30 mouse cellular contexts compared by ENCODE assay signal in the genomic region with DNA sequence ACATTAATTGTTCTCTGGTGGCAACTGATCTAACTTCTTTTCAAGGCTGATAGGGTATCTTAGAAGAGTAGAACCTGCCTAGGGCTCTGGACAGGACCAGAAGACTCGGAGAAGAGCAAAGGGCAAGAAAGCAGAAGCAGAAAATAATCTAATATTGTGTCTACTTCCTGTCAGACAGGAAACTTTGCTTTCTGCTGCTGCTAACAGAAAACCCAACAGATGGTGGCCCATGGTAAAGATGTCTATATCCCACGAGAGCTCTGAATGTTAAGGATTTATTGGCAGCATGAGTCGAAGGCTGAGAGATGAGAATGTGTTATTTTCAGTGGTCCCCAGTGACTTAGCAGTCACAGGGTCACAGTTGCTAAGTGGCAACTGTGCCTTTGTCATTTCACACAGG. TPM values are rescaled to one million over a fixed set of nuclear protein-coding genes. Genes with fewer than 3 reads are reported as not detected.
DNase-seq lines count a peak whose midpoint lies in the region; ATAC-seq and TF ChIP-seq lines count a peak whose summit lies in the region.
"Had no signal": no experiment of that assay in that cellular context is flagged by ENCODE, and none has a peak within 500 bp of the region (broad histone marks: within the 10 kb centered on the region; RNA-seq: fewer than 3 reads in every experiment).

No protein-coding gene starts in this region.

- no peak overlapping the region for H3K4me2 ChIP-seq in midbrain, postnatal 0 days (ENCODE audit: low read depth, low read length, poor library complexity, severe bottlenecking)
- H3K4me2 ChIP-seq in midbrain, embryonic 14.5 days (ENCODE audit: low read length) = no peak overlapping the region
- H3K4me2 ChIP-seq in CH12.LX (ENCODE audit: insufficient read depth, low read depth, poor library complexity, severe bottlenecking) = no peak overlapping the region
- H3K4me2 ChIP-seq: heart, embryonic 12.5 days; intestine, embryonic 15.5 days; limb, embryonic 15.5 days; liver, embryonic 13.5 days; midbrain, embryonic 11.5 days; neural tube, embryonic 13.5 days had no signal

- dilution Hi-C loops in CH12.LX (cut with MboI; ENCODE audit: extremely low pct_ligation_motif_present, extremely low pct_unique_long_range_greater_than_20kb, low sequenced_read_pairs) = no loop called here

- H3K4me3 ChIP-seq in midbrain, postnatal 0 days (ENCODE audit: low read depth, low read length) = no peak overlapping the region
- H3K4me3 ChIP-seq in midbrain, embryonic 14.5 days (replicated peaks; ENCODE audit: low read depth, low read length) = no peak overlapping the region
- H3K4me3 ChIP-seq in CH12.LX (replicated peaks in 1 of 3; ENCODE audit: low read depth in 2 of 3, low read length in 2 of 3, poor library complexity in 1 of 3) = no peak overlapping the region
- H3K4me3 ChIP-seq: heart, embryonic 12.5 days; intestine, embryonic 15.5 days; limb, embryonic 10.5 days; limb, embryonic 15.5 days; liver, embryonic 13.5 days; neural tube, embryonic 13.5 days had no signal

- no peaks in the 10 kb centered on the region for H3K79me2 ChIP-seq in CH12.LX (replicated peaks; ENCODE audit: control insufficient read depth, extremely low read depth, insufficient read depth, poor library complexity, severe bottlenecking)

- no peak overlapping the region for H3K27ac ChIP-seq in midbrain, postnatal 0 days (ENCODE audit: low read depth, low read length)
- H3K27ac ChIP-seq in midbrain, embryonic 14.5 days (replicated peaks; ENCODE audit: low read depth, low read length) = no peak overlapping the region
- H3K27ac ChIP-seq in CH12.LX (ENCODE audit: insufficient read depth, low read depth) = no peak overlapping the region
- H3K27ac ChIP-seq: intestine, embryonic 15.5 days; limb, embryonic 10.5 days; limb, embryonic 15.5 days; liver, embryonic 13.5 days; neural tube, embryonic 13.5 days had no signal

- no peak for TF ChIP-seq RAD21 in CH12.LX (IDR thresholded peaks at IDR 0.05; ENCODE audit: low read depth, low read length)

- no peak for TF ChIP-seq EP300 in CH12.LX (IDR thresholded peaks at IDR 0.05; ENCODE audit: low read length)

- no peaks in the 10 kb centered on the region for H3K36me3 ChIP-seq in midbrain, postnatal 0 days (ENCODE audit: insufficient read depth, low read length)
- no peaks in the 10 kb centered on the region for H3K36me3 ChIP-seq in midbrain, embryonic 14.5 days (ENCODE audit: control insufficient read depth, insufficient read depth, low read length)
- H3K36me3 ChIP-seq in CH12.LX (replicated peaks in 1 of 2; ENCODE audit: control insufficient read depth in 1 of 2, insufficient read depth in 1 of 2, low read length in 1 of 2) = no peaks in the 10 kb centered on the region
- no peaks in the 10 kb centered on the region for H3K36me3 ChIP-seq in splenic B cell, adult 2 months (ENCODE audit: control insufficient read depth, insufficient read depth, low read length, poor library complexity, severe bottlenecking)
- H3K36me3 ChIP-seq: heart, embryonic 12.5 days; intestine, embryonic 15.5 days; limb, embryonic 10.5 days; limb, embryonic 15.5 days; liver, embryonic 13.5 days; neural tube, embryonic 13.5 days had no signal

- no peak for TF ChIP-seq POLR2A in CH12.LX (IDR thresholded peaks at IDR 0.05; ENCODE audit: low read depth, low read length)

- H3K27me3 ChIP-seq in midbrain, postnatal 0 days (ENCODE audit: insufficient read depth, low read length) = no peaks in the 10 kb centered on the region
- H3K27me3 ChIP-seq in midbrain, embryonic 14.5 days (ENCODE audit: control insufficient read depth, insufficient read depth, low read length) = no peaks in the 10 kb centered on the region
- H3K27me3 ChIP-seq in CH12.LX (replicated peaks) = no peaks in the 10 kb centered on the region
- no peaks in the 10 kb centered on the region for H3K27me3 ChIP-seq in splenic B cell, adult 2 months (ENCODE audit: control insufficient read depth, insufficient read depth, low read length, poor library complexity, severe bottlenecking)
- H3K27me3 ChIP-seq: heart, embryonic 12.5 days; intestine, embryonic 15.5 days; limb, embryonic 15.5 days; liver, embryonic 13.5 days; neural tube, embryonic 13.5 days had no signal

- DNase-seq in midbrain, postnatal 0 days (ENCODE audit: low spot score) = peak; percentile 12
- DNase-seq in midbrain, embryonic 14.5 days = no peak
- peak; percentile 3 for DNase-seq in CH12.LX (ENCODE audit: extremely low read depth)
- DNase-seq in splenic B cell, adult 2 months (ENCODE audit: low read depth, low spot score) = peak; percentile 13
- DNase-seq in cerebellum, adult 11 months = no peak
- DNase-seq in urinary bladder, postnatal 4 days (ENCODE audit: low spot score in 2 of 2) = no peak
- DNase-seq: adrenal gland, adult 2 months; cerebellum, adult 9-10 months; cerebellum, postnatal 36 days; gastrocnemius, postnatal 25 days; heart, adult 18-20 months; heart, postnatal 4 days; kidney, adult 2 months; kidney, postnatal 4 days; layer of hippocampus, postnatal 36 days; liver, embryonic 13.5 days; lung, adult 18-20 months; lung, postnatal 4 days; thymus, postnatal 14 days had no signal

- TF ChIP-seq CTCF in midbrain, postnatal 0 days (IDR thresholded peaks at IDR 0.05) = no peak
- no peak for TF ChIP-seq CTCF in CH12.LX (conservative IDR thresholded peaks at IDR 0.05 in 1 of 2, IDR thresholded peaks at IDR 0.05 in 1 of 2; ENCODE audit: low read depth in 2 of 2, low read length in 2 of 2)

- no peak overlapping the region for H3K9ac ChIP-seq in midbrain, postnatal 0 days (replicated peaks; ENCODE audit: low read length, poor library complexity, severe bottlenecking)
- no peak overlapping the region for H3K9ac ChIP-seq in midbrain, embryonic 14.5 days (replicated peaks; ENCODE audit: low read length)
- H3K9ac ChIP-seq in CH12.LX (ENCODE audit: insufficient read depth, low read depth) = no peak overlapping the region
- H3K9ac ChIP-seq: heart, embryonic 12.5 days; intestine, embryonic 15.5 days; limb, embryonic 15.5 days; liver, embryonic 13.5 days; neural tube, embryonic 13.5 days had no signal

- H3K4me1 ChIP-seq in midbrain, postnatal 0 days (ENCODE audit: insufficient read depth, low read length) = no peaks in the 10 kb centered on the region
- H3K4me1 ChIP-seq in midbrain, embryonic 14.5 days (ENCODE audit: control insufficient read depth, insufficient read depth, low read length) = no peaks in the 10 kb centered on the region
- H3K4me1 ChIP-seq in CH12.LX (ENCODE audit: control insufficient read depth in 1 of 2, insufficient read depth in 2 of 2) = peaks cover 2 to 19% of the 10 kb centered on the region in 2 experiments; a peak in 2 of 4 replicates
- H3K4me1 ChIP-seq: heart, embryonic 12.5 days; intestine, embryonic 15.5 days; limb, embryonic 10.5 days; limb, embryonic 15.5 days; liver, embryonic 13.5 days had no signal

- in situ Hi-C loops in CH12.LX (cut with MboI; ENCODE audit: low pct_ligation_motif_present, low pct_unique_long_range_greater_than_20kb, low sequenced_read_pairs) = no loop called here

- no peaks in the 10 kb centered on the region for H3K9me3 ChIP-seq in midbrain, postnatal 0 days (ENCODE audit: low read length)
- no peaks in the 10 kb centered on the region for H3K9me3 ChIP-seq in midbrain, embryonic 14.5 days (ENCODE audit: control insufficient read depth, low read length)
- no peaks in the 10 kb centered on the region for H3K9me3 ChIP-seq in CH12.LX (replicated peaks; ENCODE audit: low read length)
- H3K9me3 ChIP-seq: heart, embryonic 12.5 days; intestine, embryonic 15.5 days; limb, embryonic 10.5 days; limb, embryonic 15.5 days; liver, embryonic 13.5 days; neural tube, embryonic 13.5 days had no signal

- no peak for ATAC-seq in midbrain, postnatal 0 days (ENCODE audit: low FRiP score)
- no peak for ATAC-seq in midbrain, embryonic 14.5 days (ENCODE audit: low FRiP score, low TSS enrichment)
- peak; percentile 52 for ATAC-seq in granulocyte monocyte progenitor cell, adult 5-6 weeks (replicated peaks; ENCODE audit: poor library complexity, severe bottlenecking)
- ATAC-seq: forebrain, embryonic 14.5 days; hindbrain, embryonic 16.5 days; intestine, embryonic 15.5 days; lung, postnatal 0 days had no signal

- WGBS in midbrain, postnatal 0 days = 66% methylated on average over 3 of the region's 3 CpGs
- WGBS in midbrain, embryonic 14.5 days = 67% methylated on average over 3 of the region's 3 CpGs

TF ChIP-seq in CH12.LX, 34 proteins besides CTCF, POLR2A, EP300 and RAD21:
- TF ChIP-seq SIN3A (IDR thresholded peaks at IDR 0.05; ENCODE audit: low read length) (no peak), ZNF384 (IDR thresholded peaks at IDR 0.05; ENCODE audit: low read depth, low read length) (no peak), NELFE (IDR thresholded peaks at IDR 0.05; ENCODE audit: low read depth, low read length) (no peak), HCFC1 (IDR thresholded peaks at IDR 0.05; ENCODE audit: low read depth, low read length) (no peak), ETS1 (conservative IDR thresholded peaks at IDR 0.05; ENCODE audit: low read depth, low read length) (no peak), TCF12 (IDR thresholded peaks at IDR 0.05; ENCODE audit: low read depth, low read length) (no peak), ELF1 (IDR thresholded peaks at IDR 0.05; ENCODE audit: low read depth, low read length) (no peak)

RNA-seq across cellular contexts. Expression of gene Dnah11, which starts 22.3 kb away (rescaled TPM):
- 0.85 and 1.4 TPM in 2 replicates for total RNA-seq in midbrain, postnatal 0 days (2014; rRNA removed)
- polyA plus RNA-seq in midbrain, postnatal 0 days (2015; fragmentation: Nextera tagmentation; extraction: Ambion mirVana) = 0.10 and 0.25 TPM in 2 replicates
- polyA plus RNA-seq in midbrain, embryonic 14.5 days (2014; fragmentation: Nextera tagmentation; extraction: Ambion mirVana) = 0.13 and 0.16 TPM in 2 replicates
- 0.85 and 0.97 TPM in 2 replicates for total RNA-seq in CH12.LX (2012; rRNA removed)
- 0.84 and 1.2 TPM in 2 replicates for total RNA-seq in CH12.LX (2014; rRNA removed)
- 2.0 and 2.5 TPM in 2 replicates for polyA plus RNA-seq in CH12.LX (2012; ENCODE audit: insufficient read length, low read depth)
- total RNA-seq in granulocyte monocyte progenitor cell, adult 5-6 weeks (2014; fragmentation: Nextera tagmentation) = not detected in 2 replicates
- under 0.01 TPM in 1 of 2 replicates, not detected in the other for total RNA-seq in granulocyte monocyte progenitor cell, adult 5-6 weeks (2017)
- polyA plus RNA-seq: adrenal gland, adult 2 months; heart, postnatal 0 days had no signal

Comparison
In these comparisons a context has a peak if more than half of its experiments do, and no peak if none do; other contexts are left out.
1. DNase-seq: peak in midbrain, postnatal 0 days (single experiment), CH12.LX (single experiment) and splenic B cell, adult 2 months (single experiment); none in midbrain, embryonic 14.5 days (single experiment), cerebellum, adult 11 months (single experiment) and urinary bladder, postnatal 4 days (0 of 2).